Mouse (Mus musculus) neural tube, embryonic 15.5 days (tissue): ENCODE results near the gene Mta1. TPM values are rescaled to one million over a fixed set of nuclear protein-coding genes. Genes with fewer than 3 reads are reported as not detected.

Source experiments
- ATAC-seq: fragments of 200-750 bp; cut with Nextera tagmentation; 2 replicates; pipeline ENCODE4 v1.8.0; 2017; ENCODE audit warnings: mild to moderate bottlenecking, moderate TSS enrichment, moderate library complexity; ENCODE audit not compliant: low FRiP score
- H3K27ac ChIP-seq: fragments of 300-500 bp; sonication (generic); replicated peaks from 2 replicates; pipeline ENCODE4 v1.5.1; 2015; ENCODE audit warnings: mild to moderate bottlenecking, inconsistent platforms
- H3K27me3 ChIP-seq: fragments of 300-500 bp; sonication (generic); replicated peaks from 2 replicates; pipeline ENCODE4 v1.6.1; 2015; ENCODE audit warnings: inconsistent platforms
- H3K36me3 ChIP-seq: fragments of 300-500 bp; sonication (generic); 2 replicates; pipeline ENCODE4 v1.6.1; 2015; ENCODE audit warnings: inconsistent platforms
- H3K4me1 ChIP-seq: fragments of 300-500 bp; sonication (generic); 2 replicates; pipeline ENCODE4 v1.6.1; 2015; ENCODE audit warnings: inconsistent platforms
- H3K4me2 ChIP-seq: fragments of 300-500 bp; sonication (generic); 2 replicates; pipeline ENCODE4 v1.6.1; 2015; ENCODE audit warnings: inconsistent platforms, mild to moderate bottlenecking, moderate library complexity
- H3K4me3 ChIP-seq: fragments of 300-500 bp; sonication (generic); replicated peaks from 2 replicates; pipeline ENCODE4 v1.5.1; 2015; ENCODE audit warnings: mild to moderate bottlenecking, inconsistent platforms
- H3K9ac ChIP-seq: fragments of 300-500 bp; sonication (generic); replicated peaks from 2 replicates; pipeline ENCODE4 v1.6.1; 2015; ENCODE audit warnings: mild to moderate bottlenecking, inconsistent platforms
- H3K9me3 ChIP-seq: fragments of 300-500 bp; sonication (generic); replicated peaks from 2 replicates; pipeline ENCODE4 v1.6.1; 2016; ENCODE audit warnings: inconsistent platforms
- WGBS: fragments of 180-500 bp; shearing (Covaris S2); methylation state at CpG from one replicate; pipeline ENCODE4 v1.1.7; 2015; ENCODE audit warnings: mixed read lengths; 5-methylcytosine and 5-hydroxymethylcytosine counted together
- polyA plus RNA-seq: library from polyadenylated mRNA; unstranded; fragments of >200 nt; fragmentation: Nextera tagmentation; extraction: Ambion mirVana; gene quantifications from 2 replicates; pipeline ENCODE4 v1.2.1, GENCODE M21; 2015

Mta1 gene
- polyA plus RNA-seq, 1 experiment from 2014 or later = 14.3 TPM

- Histone ChIP-seq H3K9me3 (no peaks in the 10 kb centered on the region), H3K4me1 (peaks cover 26% of the 10 kb centered on the region), H3K36me3 (peaks cover 46% of the 10 kb centered on the region), H3K27me3 (no peaks in the 10 kb centered on the region), H3K4me2 (no peak overlapping the region), H3K4me3 (no peak overlapping the region), H3K9ac (no peak overlapping the region), H3K27ac (no peak overlapping the region)
- 79% methylated on average over 6 of the region's 6 CpGs for WGBS
- ATAC-seq = no peak
These were observed 26.3 kb upstream of the Mta1 start for GRCm38 (mm10) chr12:113071827-113072226.

- peak overlapping the region; percentile 95 for H3K27ac ChIP-seq
- peak overlapping the region; percentile 64 for H3K9ac ChIP-seq
- 11% methylated on average over 15 of the region's 15 CpGs for WGBS
- peak overlapping the region; percentile 92 for H3K4me2 ChIP-seq
- no peaks in the 10 kb centered on the region for H3K27me3 ChIP-seq
- H3K9me3 ChIP-seq = no peaks in the 10 kb centered on the region
- H3K4me3 ChIP-seq = peak overlapping the region; percentile 43
- peaks cover 26% of the 10 kb centered on the region for H3K4me1 ChIP-seq
- peak; percentile 59 for ATAC-seq
- peaks cover 33% of the 10 kb centered on the region for H3K36me3 ChIP-seq
These were observed 24.4 kb upstream of the Mta1 start for GRCm38 (mm10) chr12:113073420-113074328.

- Histone ChIP-seq H3K9ac (peak within 1 kb of the TSS; percentile 64), H3K27ac (peak within 1 kb of the TSS; percentile 95), H3K9me3 (no peaks in the 10 kb centered on the region), H3K4me2 (peak within 1 kb of the TSS; percentile 92), H3K27me3 (no peaks in the 10 kb centered on the region), H3K4me1 (peaks cover 26% of the 10 kb centered on the region), H3K4me3 (peak within 1 kb of the TSS; percentile 43), H3K36me3 (peaks cover 25% of the 10 kb centered on the region)
- 3% methylated on average over 32 of the region's 32 CpGs for WGBS
- peak; percentile 95 for ATAC-seq
These were observed 23.6 kb upstream of the Mta1 start, which contains the start of gene Tex22 for GRCm38 (mm10) chr12:113074329-113075062. TSS of gene Tex22 (plus strand) at chr12:113074502.

- Histone ChIP-seq H3K27me3 (no peaks in the 10 kb centered on the region), H3K4me1 (peaks cover 26% of the 10 kb centered on the region), H3K4me3 (peak overlapping the region; percentile 43), H3K9ac (peak overlapping the region; percentile 64), H3K36me3 (peaks cover 19% of the 10 kb centered on the region), H3K4me2 (peak overlapping the region; percentile 92), H3K9me3 (no peaks in the 10 kb centered on the region), H3K27ac (peak overlapping the region; percentile 95)
- ATAC-seq = peak; percentile 80
- 3% methylated on average over 10 of the region's 10 CpGs for WGBS
These were observed 23.0 kb upstream of the Mta1 start for GRCm38 (mm10) chr12:113075063-113075454.

- Histone ChIP-seq H3K27me3 (no peaks in the 10 kb centered on the region), H3K9ac (peak overlapping the region; percentile 64), H3K9me3 (no peaks in the 10 kb centered on the region), H3K36me3 (peaks cover 15% of the 10 kb centered on the region), H3K4me2 (peak overlapping the region; percentile 92), H3K27ac (peak overlapping the region; percentile 95), H3K4me3 (peak overlapping the region; percentile 43; the same call in 1 of the 2 replicates), H3K4me1 (peaks cover 26% of the 10 kb centered on the region)
- 58% methylated on average over 6 of the region's 6 CpGs for WGBS
- no peak for ATAC-seq
These were observed 22.6 kb upstream of the Mta1 start for GRCm38 (mm10) chr12:113075486-113075885.

GRCm38 (mm10) chr12:113087276-113087675 lies 10.8 kb upstream of the Mta1 start:
- no peak overlapping the region for H3K27ac ChIP-seq
- no peaks in the 10 kb centered on the region for H3K27me3 ChIP-seq
- no peaks in the 10 kb centered on the region for H3K36me3 ChIP-seq
- no peak overlapping the region for H3K4me2 ChIP-seq
- ATAC-seq = no peak
- H3K9ac ChIP-seq = no peak overlapping the region
- no peak overlapping the region for H3K4me3 ChIP-seq
- 60% methylated on average over 3 of the region's 3 CpGs for WGBS
- H3K4me1 ChIP-seq = no peaks in the 10 kb centered on the region
- no peaks in the 10 kb centered on the region for H3K9me3 ChIP-seq

GRCm38 (mm10) chr12:113088026-113088425 lies 10.1 kb upstream of the Mta1 start:
- no peak overlapping the region for H3K4me2 ChIP-seq
- WGBS = 45% methylated on average over 4 of the region's 4 CpGs
- H3K9ac ChIP-seq = no peak overlapping the region
- ATAC-seq = no peak
- no peak overlapping the region for H3K27ac ChIP-seq
- no peaks in the 10 kb centered on the region for H3K9me3 ChIP-seq
- H3K4me3 ChIP-seq = no peak overlapping the region
- no peaks in the 10 kb centered on the region for H3K27me3 ChIP-seq
- no peaks in the 10 kb centered on the region for H3K4me1 ChIP-seq
- H3K36me3 ChIP-seq = no peaks in the 10 kb centered on the region

GRCm38 (mm10) chr12:113089107-113089506 lies 9.0 kb upstream of the Mta1 start:
- Histone ChIP-seq H3K4me1 (no peaks in the 10 kb centered on the region), H3K27ac (no peak overlapping the region), H3K9ac (no peak overlapping the region), H3K4me3 (no peak overlapping the region), H3K36me3 (no peaks in the 10 kb centered on the region), H3K27me3 (no peaks in the 10 kb centered on the region), H3K9me3 (no peaks in the 10 kb centered on the region), H3K4me2 (no peak overlapping the region)
- WGBS = 91% methylated on average over 6 of the region's 6 CpGs
- ATAC-seq = no peak

- H3K9ac ChIP-seq = no peak overlapping the region
- no peak for ATAC-seq
These were observed 8.0 kb upstream of the Mta1 start for GRCm38 (mm10) chr12:113090053-113090452.

GRCm38 (mm10) chr12:113097040-113097439 lies 1.0 kb upstream of the Mta1 start:
- Histone ChIP-seq H3K9ac (peak overlapping the region; percentile 98), H3K4me2 (peak overlapping the region; percentile 96), H3K36me3 (no peaks in the 10 kb centered on the region), H3K27ac (no peak overlapping the region), H3K27me3 (no peaks in the 10 kb centered on the region), H3K4me3 (peak overlapping the region; percentile 93), H3K9me3 (no peaks in the 10 kb centered on the region), H3K4me1 (peaks cover 44% of the 10 kb centered on the region)
- ATAC-seq = peak; percentile 13; the same call in 1 of the 2 replicates
- WGBS = 81% methylated on average over 5 of the region's 5 CpGs

More at GRCm38 (mm10) chr12:113090053-113090452, 8.0 kb upstream of the Mta1 start:
- H3K4me1 ChIP-seq = no peaks in the 10 kb centered on the region
- no peaks in the 10 kb centered on the region for H3K9me3 ChIP-seq
- 85% methylated on average over 17 of the region's 17 CpGs for WGBS
- no peaks in the 10 kb centered on the region for H3K27me3 ChIP-seq
- H3K36me3 ChIP-seq = no peaks in the 10 kb centered on the region
- H3K27ac ChIP-seq = no peak overlapping the region
- H3K4me3 ChIP-seq = no peak overlapping the region
- no peak overlapping the region for H3K4me2 ChIP-seq

GRCm38 (mm10) chr12:113098530-113099151 lies 563 bp downstream of the Mta1 start:
- Histone ChIP-seq H3K9ac (peak overlapping the region; percentile 98), H3K36me3 (no peaks in the 10 kb centered on the region), H3K27ac (peak overlapping the region; percentile 89), H3K27me3 (no peaks in the 10 kb centered on the region), H3K4me3 (peak overlapping the region; percentile 93), H3K4me2 (peak overlapping the region; percentile 96), H3K4me1 (peaks cover 60% of the 10 kb centered on the region), H3K9me3 (no peaks in the 10 kb centered on the region)
- 0% methylated on average over 25 of the region's 60 CpGs for WGBS
- no peak for ATAC-seq
